Mouse (Mus musculus): ENCODE measurements around the gene Olfr31. TPM values are rescaled to one million over a fixed set of nuclear protein-coding genes. Genes with fewer than 3 reads are reported as not detected.

The Olfr31 gene
- polyA plus RNA-seq (2012) = not detected in 2 replicates

GRCm38 (mm10) chr14:14322528-14322927 is at the start of gene Olfr31:
TSS of gene Olfr31 (plus strand) at chr14:14322828.
- no peak within 1 kb of the TSS for H3K4me3 ChIP-seq (replicated peaks)
- H3K36me3 ChIP-seq (ENCODE audit: control insufficient read depth) = no peaks in the 10 kb centered on the region
- TF ChIP-seq GATA1 (IDR thresholded peaks at IDR 0.05; ENCODE audit: low read length) (no peak), TAL1 (IDR thresholded peaks at IDR 0.05; ENCODE audit: low read length) (no peak)
- no peaks in the 10 kb centered on the region for H3K27me3 ChIP-seq (ENCODE audit: control insufficient read depth)
- H3K4me1 ChIP-seq (ENCODE audit: control insufficient read depth) = no peaks in the 10 kb centered on the region
- H3K9me3 ChIP-seq (ENCODE audit: control insufficient read depth, low read length) = peaks cover 3% of the 10 kb centered on the region; the same call in 1 of the 2 replicates

GRCm38 (mm10) chr14:14294426-14294825 is 28.2 kb upstream of the Olfr31 start:
- TF ChIP-seq TAL1 (IDR thresholded peaks at IDR 0.05; ENCODE audit: low read length) = no peak
- no peaks in the 10 kb centered on the region for H3K36me3 ChIP-seq (ENCODE audit: control insufficient read depth)
- no peak overlapping the region for H3K4me3 ChIP-seq (replicated peaks)
- H3K4me1 ChIP-seq (ENCODE audit: control insufficient read depth) = no peaks in the 10 kb centered on the region
- peaks cover 14% of the 10 kb centered on the region for H3K9me3 ChIP-seq (ENCODE audit: control insufficient read depth, low read length)
- no peaks in the 10 kb centered on the region for H3K27me3 ChIP-seq (ENCODE audit: control insufficient read depth)

- Histone ChIP-seq H3K4me1 (ENCODE audit: control insufficient read depth) (no peaks in the 10 kb centered on the region), H3K27me3 (ENCODE audit: control insufficient read depth) (no peaks in the 10 kb centered on the region), H3K9me3 (ENCODE audit: control insufficient read depth, low read length) (peaks cover 7% of the 10 kb centered on the region), H3K36me3 (ENCODE audit: control insufficient read depth) (no peaks in the 10 kb centered on the region), H3K4me3 (replicated peaks) (no peak overlapping the region)
- no peak for TF ChIP-seq TAL1 (IDR thresholded peaks at IDR 0.05; ENCODE audit: low read length)
- TF ChIP-seq GATA1 (IDR thresholded peaks at IDR 0.05; ENCODE audit: low read length) = no peak
Observed at GRCm38 (mm10) chr14:14308938-14309337, 13.7 kb upstream of the Olfr31 start.

DNA sequence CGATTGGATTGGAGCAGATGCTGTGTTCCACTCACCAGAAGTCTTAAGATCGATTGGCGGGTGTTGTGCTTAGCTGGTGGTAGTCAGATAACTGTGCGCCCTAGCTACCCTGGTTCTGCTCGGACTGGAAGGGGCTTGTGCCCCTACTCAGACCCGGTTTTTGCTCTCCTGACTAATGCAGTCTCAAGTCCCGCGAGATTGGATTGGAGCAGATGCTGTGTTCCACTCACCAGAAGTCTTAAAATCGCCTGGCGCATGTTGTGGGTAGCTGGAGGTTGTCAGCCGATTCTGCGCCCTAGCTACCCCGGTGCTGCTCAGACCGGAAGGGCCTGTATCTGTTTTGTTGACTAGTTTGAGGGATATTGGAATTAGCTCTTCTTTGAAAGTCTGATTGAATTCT is 13.2 kb upstream of the Olfr31 start:
- Histone ChIP-seq H3K36me3 (ENCODE audit: control insufficient read depth) (no peaks in the 10 kb centered on the region), H3K27me3 (ENCODE audit: control insufficient read depth) (no peaks in the 10 kb centered on the region), H3K4me1 (ENCODE audit: control insufficient read depth) (no peaks in the 10 kb centered on the region), H3K4me3 (replicated peaks) (no peak overlapping the region), H3K9me3 (ENCODE audit: control insufficient read depth, low read length) (peaks cover 7% of the 10 kb centered on the region)
- TF ChIP-seq GATA1 (IDR thresholded peaks at IDR 0.05; ENCODE audit: low read length) (no peak), TAL1 (IDR thresholded peaks at IDR 0.05; ENCODE audit: low read length) (no peak)

DNA sequence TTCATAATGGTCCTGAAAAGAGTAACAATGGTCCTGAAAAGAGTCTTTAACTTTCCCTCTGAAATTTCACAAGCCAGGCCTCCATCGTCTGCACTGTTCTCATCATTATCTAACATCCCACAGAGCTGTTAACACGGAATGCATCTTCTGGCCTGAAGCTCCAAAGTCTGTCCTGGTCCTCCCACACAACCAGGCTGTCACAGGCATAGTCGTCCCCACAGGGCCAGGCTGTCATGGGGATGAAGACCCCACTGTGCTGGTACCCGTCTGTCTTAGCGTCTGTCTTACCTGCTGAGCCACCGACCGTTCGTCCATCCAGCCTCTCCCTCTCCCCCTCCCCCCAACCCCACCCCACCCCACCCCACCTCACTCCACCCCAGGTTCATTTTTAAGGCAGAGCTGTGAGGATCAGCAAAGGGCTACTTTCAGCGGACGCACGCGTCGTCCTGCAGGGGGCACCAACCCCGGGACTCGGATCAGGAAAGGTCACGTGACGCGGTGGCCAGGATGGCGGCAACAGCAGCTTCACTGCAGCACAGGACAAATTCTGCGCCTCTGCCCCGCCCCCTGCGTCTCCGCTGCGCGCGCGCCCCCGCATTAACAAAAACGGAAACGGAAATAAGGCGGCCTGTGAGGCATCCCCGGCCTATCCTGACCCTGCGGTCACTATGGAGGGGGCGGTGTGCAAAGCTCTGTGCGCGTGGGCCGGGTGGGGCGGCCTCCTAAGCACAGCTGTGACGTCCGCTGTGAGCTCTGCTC is 22.7 kb downstream of the Olfr31 start:
- peaks cover 5% of the 10 kb centered on the region; the same call in 1 of the 2 replicates for H3K27me3 ChIP-seq (ENCODE audit: control insufficient read depth)
- peaks cover 14% of the 10 kb centered on the region for H3K36me3 ChIP-seq (ENCODE audit: control insufficient read depth)

DNA sequence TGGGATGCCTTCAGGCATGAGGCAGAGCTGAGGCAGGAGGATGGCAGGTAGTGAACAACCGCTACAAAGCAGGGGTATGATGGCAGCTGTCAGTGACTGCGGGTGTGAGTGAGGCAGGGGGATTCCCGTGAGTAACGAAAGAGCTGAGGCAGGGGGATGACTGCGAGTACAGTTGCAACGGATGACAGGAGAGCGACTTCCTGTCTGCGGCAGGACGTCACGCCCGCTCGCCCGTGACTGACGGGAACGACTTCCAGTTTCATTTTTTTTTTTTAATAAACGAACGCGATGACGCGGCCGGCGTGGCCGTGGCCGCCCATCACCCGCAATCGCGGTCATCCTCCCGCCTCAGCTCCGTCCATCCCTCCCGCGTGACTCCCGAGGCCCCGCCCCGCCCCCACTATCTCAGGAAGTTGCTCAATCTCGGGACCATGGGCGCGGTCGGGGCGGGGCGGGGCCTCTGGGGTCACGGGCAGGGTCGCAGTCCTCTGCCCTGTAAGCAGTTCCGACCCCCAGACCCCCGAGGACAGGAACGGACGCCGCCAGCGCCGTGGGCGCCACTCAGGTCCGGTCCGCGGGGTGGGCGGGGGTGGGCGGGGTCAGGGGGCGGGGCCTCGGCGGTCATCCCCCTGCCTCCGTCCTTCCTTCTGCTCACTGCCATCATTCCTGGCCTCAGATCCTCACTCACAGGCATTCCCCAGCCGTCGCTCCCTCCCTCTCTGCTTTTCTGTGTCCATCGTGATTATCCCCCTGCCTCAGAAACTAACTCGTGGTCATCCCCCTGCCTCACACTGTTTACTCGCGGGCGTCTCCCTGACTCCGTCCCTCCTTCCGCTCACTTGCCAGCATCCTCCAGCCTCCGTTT is 23.6 kb downstream of the Olfr31 start, which contains the start of gene Il3ra:
Gene Il3ra (plus strand): TSS at position 328 of the 865 bp plus-strand sequence.
- Histone ChIP-seq H3K9me3 (ENCODE audit: control insufficient read depth, low read length) (peaks cover 48% of the 10 kb centered on the region), H3K4me1 (ENCODE audit: control insufficient read depth) (peaks cover 14% of the 10 kb centered on the region), H3K27me3 (ENCODE audit: control insufficient read depth) (peaks cover 5% of the 10 kb centered on the region; the same call in 1 of the 2 replicates), H3K4me3 (replicated peaks) (peak within 1 kb of the TSS; percentile 68), H3K36me3 (ENCODE audit: control insufficient read depth) (peaks cover 16% of the 10 kb centered on the region)
- TF ChIP-seq GATA1 (IDR thresholded peaks at IDR 0.05; ENCODE audit: low read length) = no peak

More for the DNA sequence above, 22.7 kb downstream of the Olfr31 start:
- peak overlapping the region; percentile 68 for H3K4me3 ChIP-seq (replicated peaks)
- peaks cover 39% of the 10 kb centered on the region for H3K9me3 ChIP-seq (ENCODE audit: control insufficient read depth, low read length)
- peaks cover 14% of the 10 kb centered on the region for H3K4me1 ChIP-seq (ENCODE audit: control insufficient read depth)
- TF ChIP-seq TAL1 (IDR thresholded peaks at IDR 0.05; ENCODE audit: low read length) = no peak
- no peak for TF ChIP-seq GATA1 (IDR thresholded peaks at IDR 0.05; ENCODE audit: low read length)

- Histone ChIP-seq H3K4me1 (ENCODE audit: control insufficient read depth) (peaks cover 14% of the 10 kb centered on the region), H3K9me3 (ENCODE audit: control insufficient read depth, low read length) (peaks cover 53% of the 10 kb centered on the region), H3K4me3 (replicated peaks) (peak overlapping the region; percentile 68), H3K27me3 (ENCODE audit: control insufficient read depth) (peaks cover 5% of the 10 kb centered on the region; the same call in 1 of the 2 replicates), H3K36me3 (ENCODE audit: control insufficient read depth) (peaks cover 16% of the 10 kb centered on the region)
- TF ChIP-seq GATA1 (IDR thresholded peaks at IDR 0.05; ENCODE audit: low read length) (no peak), TAL1 (IDR thresholded peaks at IDR 0.05; ENCODE audit: low read length) (no peak)
Observed at GRCm38 (mm10) chr14:14346813-14347100, 24.1 kb downstream of the Olfr31 start.

DNA sequence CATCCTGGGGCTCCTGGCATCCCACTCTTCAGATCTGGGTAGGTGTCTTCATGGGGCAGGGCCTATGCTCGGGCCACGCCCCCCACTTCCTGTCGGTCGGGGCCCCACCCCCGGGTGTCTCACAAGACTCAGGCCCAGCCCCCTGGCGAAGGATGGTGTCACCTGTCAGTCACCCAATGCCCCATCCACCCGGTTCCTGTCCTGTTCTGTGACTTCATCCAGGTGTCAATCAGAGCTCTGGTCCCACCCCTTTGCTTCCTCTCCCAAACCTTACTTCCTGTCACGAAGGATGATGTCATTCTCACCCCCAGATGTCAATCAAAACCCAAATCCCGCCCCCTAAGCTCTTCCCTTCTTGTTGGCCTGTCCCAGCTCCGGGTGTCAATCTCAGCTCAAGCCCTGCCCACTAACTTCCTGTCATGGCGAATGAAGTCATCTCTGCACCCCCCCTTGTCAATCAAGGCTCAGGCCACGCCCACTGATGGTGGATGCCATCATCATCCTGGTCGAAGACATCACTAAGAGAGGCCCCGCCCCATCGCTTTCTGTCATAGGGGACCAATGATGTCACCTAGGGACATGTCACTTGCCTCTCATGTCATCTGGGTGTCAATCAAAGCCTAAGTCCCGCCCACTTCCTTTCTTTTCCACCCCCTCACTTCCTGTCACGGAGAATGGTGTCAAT is 24.7 kb downstream of the Olfr31 start:
- H3K4me3 ChIP-seq (replicated peaks) = no peak overlapping the region
- TF ChIP-seq TAL1 (IDR thresholded peaks at IDR 0.05; ENCODE audit: low read length) (no peak), GATA1 (IDR thresholded peaks at IDR 0.05; ENCODE audit: low read length) (no peak)
- H3K9me3 ChIP-seq (ENCODE audit: control insufficient read depth, low read length) = peaks cover 59% of the 10 kb centered on the region
- peaks cover 5% of the 10 kb centered on the region; the same call in 1 of the 2 replicates for H3K27me3 ChIP-seq (ENCODE audit: control insufficient read depth)
- peaks cover 16% of the 10 kb centered on the region for H3K36me3 ChIP-seq (ENCODE audit: control insufficient read depth)
- H3K4me1 ChIP-seq (ENCODE audit: control insufficient read depth) = peaks cover 14% of the 10 kb centered on the region

All from erythroblast, embryonic 14.5 days (primary cell).